Mouse (Mus musculus) 3T3-L1 (cell line): Measurements from ENCODE around the gene Camkk1.

ENCODE experiments used
- DNase-seq: peaks from one replicate; pipeline ENCODE4 v3.0.0-alpha.2; 2015; ENCODE audit warnings: low read depth, low spot score

Camkk1 gene

DNA sequence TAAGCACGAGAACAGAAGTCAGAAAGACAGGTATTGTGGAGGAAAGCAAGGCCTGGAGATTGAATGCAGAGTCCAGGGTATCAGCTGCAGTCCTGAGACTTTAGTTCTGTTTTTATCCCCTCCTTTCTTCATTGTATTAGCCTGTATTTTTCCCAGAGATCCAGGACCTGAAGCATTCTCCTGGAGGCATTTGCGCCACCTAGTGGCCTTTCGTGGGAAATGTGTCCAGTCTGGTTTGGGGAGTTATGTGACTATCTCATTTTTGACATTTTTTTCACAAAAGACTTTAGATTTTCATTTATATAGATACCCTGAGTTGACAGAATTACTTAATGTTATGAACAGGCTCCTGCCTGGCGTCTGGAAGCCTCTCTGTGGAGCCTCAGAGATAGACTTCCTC is 30.5 kb downstream of the Camkk1 start:
- DNase-seq: peak; percentile 96

DNA sequence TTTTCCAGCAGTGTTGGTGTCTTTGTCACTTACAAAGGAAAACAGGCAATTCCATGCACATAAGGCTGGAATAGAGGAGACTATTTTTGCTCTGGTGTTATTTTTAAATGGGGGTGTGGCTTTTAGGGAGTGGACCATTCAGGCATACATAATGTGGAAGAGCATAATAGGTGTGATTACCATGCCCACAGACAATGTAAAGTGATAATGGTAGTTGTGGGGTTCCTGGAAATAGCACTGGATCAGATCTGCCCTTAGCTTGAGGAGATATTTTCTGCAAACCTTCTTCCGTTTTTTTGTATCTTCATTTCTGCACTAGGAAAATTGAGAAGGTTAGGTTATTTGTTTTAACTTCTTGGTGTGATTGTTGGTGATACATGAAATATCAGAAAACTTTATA is 34.0 kb downstream of the Camkk1 start:
- no peak for DNase-seq

DNA sequence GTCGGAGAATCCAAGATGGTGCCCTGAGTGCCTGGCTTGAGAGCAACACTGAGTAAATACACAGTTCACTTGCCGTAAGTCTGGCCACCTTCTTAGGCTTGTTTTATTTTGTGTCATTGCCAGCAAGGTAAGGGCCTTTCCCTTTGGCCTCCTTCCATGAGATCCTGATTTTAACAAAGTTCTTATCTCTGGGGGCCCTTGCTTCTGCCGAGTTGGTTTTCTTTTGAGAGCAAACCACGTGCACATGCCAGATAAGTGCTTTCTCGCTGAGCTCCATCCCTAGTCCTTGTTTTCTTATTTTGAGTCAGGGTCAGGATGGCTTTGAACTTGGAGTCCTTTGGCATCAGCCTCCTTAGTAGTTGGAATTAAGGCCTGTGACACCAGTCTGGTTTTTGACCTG is 38.9 kb downstream of the Camkk1 start:
- no peak for DNase-seq

DNA sequence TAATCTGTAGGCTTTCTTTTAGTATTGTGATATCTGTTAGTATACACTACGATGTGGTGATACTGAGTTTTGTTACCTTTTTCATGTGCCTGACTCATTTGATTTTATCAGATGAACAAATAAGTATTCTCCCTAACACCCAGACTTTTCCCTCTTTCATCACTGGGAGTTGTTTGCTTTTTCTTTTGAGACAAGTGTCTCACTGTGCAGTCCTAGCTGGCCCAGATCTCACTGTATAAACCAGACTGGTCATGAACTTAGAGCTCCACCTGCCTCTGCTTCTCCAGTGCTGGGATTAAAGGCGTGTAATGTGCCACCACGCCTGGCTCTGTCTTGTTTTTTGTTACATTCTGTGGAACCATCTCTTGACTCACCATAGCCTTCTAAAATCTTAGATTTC is 40.8 kb downstream of the Camkk1 start:
- DNase-seq: no peak

DNA sequence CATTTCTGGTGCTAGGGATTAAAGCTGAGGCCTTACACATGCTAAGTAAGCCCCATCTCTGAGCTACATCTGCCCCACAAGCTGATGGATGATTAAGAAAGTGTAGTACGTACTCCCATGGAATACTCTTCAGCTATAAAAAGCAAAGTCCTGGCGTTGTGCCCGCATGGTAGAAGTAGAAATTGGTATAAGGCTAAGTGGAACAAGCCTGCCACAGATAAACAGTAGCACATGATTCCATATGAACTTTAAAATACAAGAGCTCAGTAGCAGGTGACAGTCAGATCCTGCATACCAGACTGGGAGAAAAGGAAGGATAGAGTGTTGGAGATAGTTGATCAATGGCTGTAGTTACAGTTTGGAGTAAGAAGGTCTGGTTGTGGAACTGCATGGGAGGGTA is 42.6 kb downstream of the Camkk1 start:
- DNase-seq: no peak

DNA sequence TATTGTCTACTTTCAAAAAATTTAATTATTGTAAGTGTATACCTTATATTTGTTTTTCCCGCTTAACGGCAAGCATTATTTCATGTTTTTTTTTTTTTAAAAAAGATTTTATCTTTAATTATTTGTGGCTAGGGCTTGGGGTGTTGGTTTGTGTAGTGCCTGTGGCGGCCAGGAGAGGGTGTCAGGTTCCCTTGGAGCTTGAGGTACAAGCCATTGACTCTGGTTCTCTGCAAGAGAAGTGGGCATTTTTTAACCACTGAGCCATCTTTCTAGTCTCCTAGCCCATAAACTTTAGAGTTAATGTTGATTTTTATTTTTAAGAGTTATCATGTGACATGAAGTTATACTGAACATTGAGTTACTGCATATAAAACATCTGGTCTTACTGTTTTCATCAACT is 53.0 kb downstream of the Camkk1 start:
- DNase-seq: peak; percentile 61

DNA sequence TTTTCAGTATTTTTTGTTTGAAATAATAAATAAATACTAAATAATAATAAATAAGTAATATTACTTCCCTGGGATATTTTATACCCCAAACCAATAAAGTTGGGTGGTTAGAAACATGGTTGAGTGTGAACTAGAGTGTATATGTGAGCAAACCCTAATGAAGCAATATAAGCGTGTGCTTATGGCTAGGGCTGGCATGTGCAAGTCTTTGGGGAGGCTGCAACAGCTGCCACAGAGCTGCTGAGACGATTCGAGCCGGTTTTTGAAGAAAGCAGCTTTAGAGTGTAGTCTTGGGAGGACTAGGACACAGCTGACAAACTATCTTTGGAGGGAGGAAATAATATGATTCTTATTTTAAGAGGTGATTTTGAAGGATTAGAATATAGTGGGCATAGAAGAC is 57.5 kb downstream of the Camkk1 start:
- no peak for DNase-seq

DNA sequence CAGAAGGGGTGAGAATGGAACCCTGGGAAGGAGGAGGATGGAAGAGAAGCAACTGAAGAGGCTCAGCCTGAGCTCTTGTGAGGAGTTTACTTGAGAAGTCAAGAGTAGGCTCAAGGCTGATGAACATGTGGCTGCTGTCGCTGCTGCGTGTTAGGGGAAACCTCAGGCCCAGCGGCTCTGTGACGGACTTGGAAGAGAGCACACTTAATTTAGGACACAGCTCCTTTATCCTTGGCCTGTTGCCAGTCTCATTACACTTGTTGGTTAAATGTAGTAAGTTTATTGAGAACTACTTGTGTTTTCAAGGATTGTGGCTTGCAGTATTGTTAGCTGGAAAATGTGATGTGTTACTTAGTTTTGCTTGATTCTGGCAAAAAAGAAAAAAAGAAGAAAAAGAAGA is 57.9 kb downstream of the Camkk1 start:
- no peak for DNase-seq

DNA sequence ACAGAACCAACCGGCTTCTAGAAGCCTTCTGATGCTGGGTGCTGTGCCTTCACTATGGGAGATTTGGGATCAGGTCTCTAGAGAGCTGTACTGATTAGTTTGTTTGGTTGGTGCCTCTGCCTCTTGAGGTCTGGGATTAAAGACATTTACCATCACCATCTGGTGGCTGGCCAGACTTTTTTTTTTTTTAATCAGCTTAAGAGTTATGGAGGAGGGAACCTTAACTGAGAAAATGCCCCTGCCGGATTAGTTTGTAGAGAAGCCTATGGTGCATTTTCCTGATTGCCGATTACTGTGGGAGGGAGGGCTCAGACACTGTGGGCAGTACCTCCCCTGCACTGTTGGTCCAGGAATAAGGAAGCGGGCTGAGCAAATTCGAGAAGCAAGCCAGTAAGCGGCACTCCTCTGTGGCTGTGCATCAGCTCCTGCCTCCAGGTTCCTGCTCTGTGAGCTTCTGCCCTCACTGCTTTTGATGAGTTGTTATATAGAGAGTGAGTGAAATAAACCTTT is 58.5 kb downstream of the Camkk1 start:
- DNase-seq: no peak

DNA sequence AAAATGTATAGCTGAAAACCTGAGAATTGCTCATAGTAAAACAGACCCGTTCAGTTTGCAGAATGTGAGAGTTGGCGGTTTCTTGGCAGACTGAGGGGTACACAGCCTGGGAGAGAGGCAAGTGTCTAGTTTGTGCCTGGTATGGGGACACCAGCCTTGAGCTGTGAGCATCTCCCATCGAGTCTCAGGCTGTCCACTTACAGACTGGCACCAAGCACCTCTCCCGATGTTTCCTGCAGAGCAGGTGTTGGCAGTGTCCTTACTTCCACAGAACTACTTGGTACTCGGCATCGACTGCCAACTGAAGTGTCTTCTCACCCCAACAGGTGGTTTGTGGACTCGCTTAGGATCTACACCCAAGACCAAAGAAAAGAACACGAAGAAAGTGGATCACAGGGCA is 59.8 kb downstream of the Camkk1 start:
- DNase-seq: no peak

DNA sequence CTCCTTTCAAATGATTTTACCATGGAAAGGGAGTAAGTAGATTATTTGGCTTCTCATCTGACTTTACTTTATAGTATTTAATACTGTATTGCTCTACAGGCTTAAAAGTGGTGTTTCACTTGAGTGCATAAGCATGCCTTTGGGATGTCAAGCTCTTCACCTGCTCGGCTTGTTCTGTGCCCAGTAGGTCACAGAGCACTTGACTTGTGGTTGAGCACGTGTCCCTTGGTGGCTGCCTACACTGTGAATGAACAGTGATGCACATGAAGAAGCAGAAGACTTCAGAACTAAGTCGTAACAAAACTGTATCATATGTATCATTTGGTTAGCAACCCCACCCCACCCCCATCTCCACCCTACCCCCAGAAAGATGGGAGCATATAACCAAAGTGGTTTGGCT is 61.5 kb downstream of the Camkk1 start:
- no peak for DNase-seq

DNA sequence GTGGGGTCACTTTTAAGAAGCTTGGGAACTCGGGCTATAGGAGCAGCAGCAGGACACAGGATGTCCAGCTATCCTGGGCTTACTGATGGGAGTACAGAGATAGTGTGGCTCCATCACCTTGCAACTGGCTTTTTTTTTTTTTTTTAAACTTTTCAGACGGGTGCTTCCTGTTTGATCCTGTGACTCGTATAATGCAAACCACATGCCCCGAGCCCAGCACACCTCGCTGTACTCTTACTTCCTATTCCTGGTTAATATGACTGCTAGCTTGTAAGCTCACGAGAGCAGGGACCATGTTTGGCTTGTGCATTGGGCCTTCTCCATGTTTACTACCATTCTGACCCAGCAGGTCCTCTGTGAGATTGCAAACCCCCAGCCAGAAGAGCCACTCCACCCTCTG is 65.5 kb downstream of the Camkk1 start:
- DNase-seq: peak; percentile 71

DNA sequence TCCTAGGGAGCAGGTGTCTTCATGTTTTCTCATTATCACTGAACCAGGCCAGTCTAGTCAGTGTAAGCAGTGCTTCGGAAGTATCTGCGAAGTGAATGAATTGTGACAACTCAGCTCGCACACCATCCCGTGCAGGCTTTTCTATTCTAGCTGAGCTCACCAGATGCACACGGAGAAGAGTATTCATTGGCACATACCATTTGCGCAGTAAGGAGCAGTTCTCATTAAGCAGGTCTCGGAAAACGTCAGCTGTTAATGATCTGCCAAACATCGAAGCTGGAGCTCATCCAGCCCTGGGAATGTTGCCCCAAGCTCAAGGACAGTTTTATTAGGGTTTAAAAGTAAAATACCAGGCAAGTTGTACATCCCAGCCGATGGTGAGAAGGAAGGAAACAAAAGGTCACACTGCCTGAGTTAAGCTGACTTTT is 66.0 kb downstream of the Camkk1 start:
- no peak for DNase-seq

DNA sequence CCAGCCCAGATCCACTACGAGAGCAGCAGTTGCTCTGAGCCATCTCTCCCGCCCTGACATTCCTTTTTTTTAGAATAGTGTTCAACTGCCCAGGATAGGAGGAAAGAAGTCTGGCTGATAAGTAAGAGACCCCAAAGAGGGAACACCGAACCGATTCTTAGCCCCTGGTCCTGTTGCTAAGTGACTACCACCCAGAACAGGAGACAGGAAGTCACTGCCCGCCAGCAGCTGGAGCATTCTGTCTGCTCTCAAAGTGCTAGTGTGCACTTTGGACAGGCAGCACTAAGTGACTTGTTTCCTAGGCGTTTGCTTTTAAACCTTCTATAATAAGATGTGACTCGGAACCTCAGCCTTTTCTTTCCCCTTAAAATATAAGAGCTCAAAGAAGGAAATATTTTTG is 66.6 kb downstream of the Camkk1 start:
- DNase-seq: no peak

DNA sequence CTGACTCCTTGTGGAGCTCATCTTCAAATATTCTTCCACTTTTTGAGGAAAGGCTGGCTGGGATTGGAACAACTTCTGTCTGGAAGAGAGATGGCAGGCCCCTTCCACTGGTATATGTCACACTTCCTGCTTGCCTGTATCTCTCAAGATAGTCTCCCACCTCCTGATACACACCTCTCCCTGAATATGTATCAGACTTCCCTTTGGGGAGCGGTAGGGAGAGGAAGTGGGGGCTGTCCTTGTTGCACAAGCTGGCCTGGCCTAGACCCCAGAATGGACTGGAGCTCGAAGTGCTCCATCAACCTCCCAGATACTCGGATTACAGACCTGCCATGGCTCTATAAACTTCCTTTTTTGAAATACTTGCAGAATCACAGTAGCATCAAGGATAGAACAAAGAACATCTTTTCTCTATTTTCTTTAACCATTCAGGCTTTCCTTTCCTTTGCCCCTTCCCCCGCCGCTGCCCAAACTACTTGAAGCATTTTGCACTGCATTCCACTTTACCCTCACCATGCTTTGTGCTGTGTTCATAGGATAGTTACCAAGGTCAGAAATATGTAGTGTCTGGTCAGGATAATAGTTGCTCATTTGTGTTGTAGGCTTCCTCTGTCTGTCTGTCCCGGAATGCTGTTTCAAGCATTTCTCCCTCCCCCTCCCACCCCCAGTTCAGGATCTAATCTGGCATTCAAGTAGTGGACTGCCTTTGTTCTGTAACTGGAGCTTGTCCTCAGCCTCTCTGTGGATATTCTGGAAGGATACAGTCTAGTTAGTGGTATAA is 69.1 kb downstream of the Camkk1 start:
- peak; percentile 13 for DNase-seq

DNA sequence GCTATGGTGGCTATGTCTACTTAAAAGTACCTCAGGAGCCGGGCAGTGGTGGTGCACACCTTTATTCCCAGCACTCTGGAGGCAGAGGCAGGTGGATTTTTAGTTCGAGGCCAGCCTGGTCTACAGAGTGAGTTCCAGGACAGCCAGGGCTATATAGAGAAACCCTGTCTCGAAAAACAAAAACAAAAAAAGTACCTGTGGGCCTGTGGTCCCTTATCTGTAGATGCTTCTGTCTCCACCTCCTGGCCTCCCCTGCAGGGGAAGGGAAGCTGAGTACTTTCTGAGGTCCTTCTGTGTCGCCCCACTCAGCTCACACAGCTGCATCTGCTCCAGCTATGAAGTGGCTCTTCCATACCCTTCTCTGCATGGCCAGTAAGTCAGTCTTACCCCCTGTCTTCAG is 71.5 kb downstream of the Camkk1 start, which contains the start of gene Itgae:
TSS of gene Itgae (plus strand) at position 301 of the 400 bp plus-strand sequence.
- DNase-seq: no peak

DNA sequence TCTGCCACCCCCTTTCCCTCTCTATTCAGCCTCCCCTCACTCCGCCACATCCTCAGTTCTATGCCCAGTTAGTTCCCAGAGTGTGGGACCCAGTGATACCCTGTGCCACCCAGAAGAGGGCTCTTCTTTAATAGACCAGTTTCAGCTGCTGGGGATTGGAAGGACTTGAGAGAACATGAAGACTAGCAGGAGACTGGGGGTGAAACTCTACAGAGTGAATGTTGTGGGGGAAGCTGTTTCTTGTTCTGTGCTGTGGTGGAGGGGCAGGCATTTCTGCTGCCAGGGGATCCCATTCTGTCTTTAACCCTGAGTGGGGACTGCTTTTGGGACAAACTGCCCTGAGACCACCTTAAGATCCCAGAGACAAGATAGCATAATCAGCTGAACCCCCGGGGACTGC is 72.0 kb downstream of the Camkk1 start:
- no peak for DNase-seq
